Mouse (Mus musculus): ENCODE measurements around the gene Cd180.

Gene Cd180

GRCm38 (mm10) chr13:102737811-102738210, 44.5 kb downstream of the Cd180 start:
- no peak for DNase-seq (ENCODE audit: extremely low read depth, insufficient read length, low spot score)

GRCm38 (mm10) chr13:102739720-102740535, 46.6 kb downstream of the Cd180 start:
- no peak for DNase-seq (ENCODE audit: extremely low read depth, insufficient read length, low spot score)

- DNase-seq (ENCODE audit: extremely low read depth, insufficient read length, low spot score): no peak
These were observed 51.3 kb downstream of the Cd180 start for GRCm38 (mm10) chr13:102744481-102745269.

GRCm38 (mm10) chr13:102745270-102745600, 51.9 kb downstream of the Cd180 start:
- no peak for DNase-seq (ENCODE audit: extremely low read depth, insufficient read length, low spot score)

GRCm38 (mm10) chr13:102745626-102746342, 52.4 kb downstream of the Cd180 start:
- DNase-seq (ENCODE audit: extremely low read depth, insufficient read length, low spot score): no peak

GRCm38 (mm10) chr13:102746803-102747561, 53.6 kb downstream of the Cd180 start:
- DNase-seq (ENCODE audit: extremely low read depth, insufficient read length, low spot score): no peak

GRCm38 (mm10) chr13:102749194-102749593, 55.8 kb downstream of the Cd180 start:
- DNase-seq (ENCODE audit: extremely low read depth, insufficient read length, low spot score): no peak

- DNase-seq (ENCODE audit: extremely low read depth, insufficient read length, low spot score): no peak
These were observed 56.5 kb downstream of the Cd180 start for GRCm38 (mm10) chr13:102749891-102750290.

GRCm38 (mm10) chr13:102753714-102754556, 60.6 kb downstream of the Cd180 start:
- no peak for DNase-seq (ENCODE audit: extremely low read depth, insufficient read length, low spot score)

GRCm38 (mm10) chr13:102755124-102755523, 61.8 kb downstream of the Cd180 start:
- DNase-seq (ENCODE audit: extremely low read depth, insufficient read length, low spot score): no peak

- DNase-seq (ENCODE audit: extremely low read depth, insufficient read length, low spot score): no peak
These were observed 62.7 kb downstream of the Cd180 start for GRCm38 (mm10) chr13:102756071-102756470.

- DNase-seq (ENCODE audit: extremely low read depth, insufficient read length, low spot score): no peak
These were observed 64.7 kb downstream of the Cd180 start for GRCm38 (mm10) chr13:102758021-102758420.

GRCm38 (mm10) chr13:102761410-102761809, 68.1 kb downstream of the Cd180 start:
- no peak for DNase-seq (ENCODE audit: extremely low read depth, insufficient read length, low spot score)

GRCm38 (mm10) chr13:102762203-102762602, 68.8 kb downstream of the Cd180 start:
- DNase-seq (ENCODE audit: extremely low read depth, insufficient read length, low spot score): no peak

- no peak for DNase-seq (ENCODE audit: extremely low read depth, insufficient read length, low spot score)
These were observed 70.9 kb downstream of the Cd180 start for GRCm38 (mm10) chr13:102764218-102764617.

- DNase-seq (ENCODE audit: extremely low read depth, insufficient read length, low spot score): no peak
These were observed 71.9 kb downstream of the Cd180 start for GRCm38 (mm10) chr13:102765216-102765615.

GRCm38 (mm10) chr13:102767110-102767509, 73.8 kb downstream of the Cd180 start:
- no peak for DNase-seq (ENCODE audit: extremely low read depth, insufficient read length, low spot score)

- no peak for DNase-seq (ENCODE audit: extremely low read depth, insufficient read length, low spot score)
These were observed 75.2 kb downstream of the Cd180 start for GRCm38 (mm10) chr13:102768512-102768911.

- DNase-seq (ENCODE audit: extremely low read depth, insufficient read length, low spot score): no peak
These were observed 76.8 kb downstream of the Cd180 start for GRCm38 (mm10) chr13:102770194-102770593.

GRCm38 (mm10) chr13:102773169-102773568, 79.8 kb downstream of the Cd180 start:
- DNase-seq (ENCODE audit: extremely low read depth, insufficient read length, low spot score): no peak

Measured in 3134 (cell line).